Mouse (Mus musculus): ENCODE data around the gene Kdm4b. TPM values are rescaled to one million over a fixed set of nuclear protein-coding genes. Genes with fewer than 3 reads are reported as not detected.
A peak's percentile ranks its signal among the peaks of the same experiment; 100 is the strongest.

The Kdm4b gene
- polyA plus RNA-seq, 1 experiment from 2014 or later = 86.1 TPM

GRCm38 (mm10) chr17:56405856-56406840 lies 80.3 kb downstream of the Kdm4b start:
- H3K4me3 ChIP-seq = no peak overlapping the region
- no peaks in the 10 kb centered on the region for H3K9me3 ChIP-seq
- H3K9ac ChIP-seq = no peak overlapping the region
- H3K27ac ChIP-seq = no peak overlapping the region
- 86% methylated on average over 14 of the region's 14 CpGs for WGBS
- ATAC-seq (ENCODE audit: low FRiP score, low read depth) = no peak
- peaks cover 23% of the 10 kb centered on the region for H3K4me1 ChIP-seq
- peaks cover 52% of the 10 kb centered on the region for H3K36me3 ChIP-seq
- H3K4me2 ChIP-seq (replicated peaks) = no peak overlapping the region
- no peaks in the 10 kb centered on the region for H3K27me3 ChIP-seq (replicated peaks)

DNA sequence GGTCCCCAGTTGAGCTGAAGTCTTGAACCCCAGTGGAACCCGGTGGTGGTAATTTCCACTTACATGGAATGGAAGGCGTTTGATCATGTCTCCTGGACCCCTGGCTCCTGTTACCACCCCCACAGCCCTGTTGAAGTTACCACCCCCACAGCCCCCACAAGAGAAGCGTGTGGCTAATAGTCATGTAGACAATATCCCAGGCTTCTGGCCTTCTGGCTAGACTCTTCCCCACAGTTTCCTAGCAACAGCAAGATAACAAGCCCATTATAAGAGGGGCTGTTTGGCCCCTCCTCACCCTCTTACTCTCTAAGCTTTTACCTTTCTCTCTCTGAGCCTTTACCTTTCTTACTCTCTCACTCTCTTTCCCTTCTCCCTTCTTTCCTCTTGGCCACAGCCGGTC lies 81.0 kb downstream of the Kdm4b start:
- no peaks in the 10 kb centered on the region for H3K27me3 ChIP-seq (replicated peaks)
- H3K9me3 ChIP-seq = no peaks in the 10 kb centered on the region
- peaks cover 52% of the 10 kb centered on the region for H3K36me3 ChIP-seq
- 44% methylated on average over 4 of the region's 4 CpGs for WGBS
- ATAC-seq (ENCODE audit: low FRiP score, low read depth) = no peak
- H3K4me3 ChIP-seq = no peak overlapping the region
- no peak overlapping the region for H3K27ac ChIP-seq
- no peak overlapping the region for H3K9ac ChIP-seq
- H3K4me1 ChIP-seq = peaks cover 23% of the 10 kb centered on the region
- H3K4me2 ChIP-seq (replicated peaks) = no peak overlapping the region

DNA sequence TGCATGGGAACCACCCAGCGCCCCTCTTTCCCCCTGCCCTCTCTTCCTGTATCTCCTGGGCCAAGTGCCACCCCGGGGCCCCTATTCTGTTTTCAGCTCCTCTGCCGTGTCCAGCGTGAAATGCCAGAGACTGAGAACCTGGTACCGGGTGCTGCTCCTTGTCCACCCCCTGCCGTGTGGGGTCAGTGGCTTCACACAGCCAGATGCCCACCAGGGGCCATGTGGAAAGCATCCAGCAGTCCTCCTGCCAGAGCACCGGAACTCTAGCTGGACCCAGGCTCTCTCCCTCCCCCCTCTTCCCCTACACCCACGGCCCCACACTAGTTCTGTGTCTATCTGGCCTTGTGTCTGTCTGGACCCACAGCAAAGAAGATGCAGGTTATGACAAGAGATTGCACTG lies 81.5 kb downstream of the Kdm4b start:
- WGBS = 51% methylated on average over 8 of the region's 8 CpGs
- peaks cover 52% of the 10 kb centered on the region for H3K36me3 ChIP-seq
- no peak for ATAC-seq (ENCODE audit: low FRiP score, low read depth)

GRCm38 (mm10) chr17:56408965-56409625 lies 83.2 kb downstream of the Kdm4b start:
- Histone ChIP-seq H3K4me1 (peaks cover 23% of the 10 kb centered on the region), H3K4me3 (no peak overlapping the region), H3K36me3 (peaks cover 53% of the 10 kb centered on the region), H3K4me2 (replicated peaks) (no peak overlapping the region), H3K27me3 (replicated peaks) (no peaks in the 10 kb centered on the region), H3K27ac (no peak overlapping the region), H3K9ac (no peak overlapping the region), H3K9me3 (no peaks in the 10 kb centered on the region)
- WGBS = 54% methylated on average over 13 of the region's 13 CpGs
- no peak for ATAC-seq (ENCODE audit: low FRiP score, low read depth)

More for the DNA sequence above, 81.5 kb downstream of the Kdm4b start:
- no peaks in the 10 kb centered on the region for H3K27me3 ChIP-seq (replicated peaks)
- no peak overlapping the region for H3K9ac ChIP-seq
- H3K4me1 ChIP-seq = peaks cover 23% of the 10 kb centered on the region
- H3K4me2 ChIP-seq (replicated peaks) = no peak overlapping the region
- H3K9me3 ChIP-seq = no peaks in the 10 kb centered on the region
- no peak overlapping the region for H3K27ac ChIP-seq
- H3K4me3 ChIP-seq = no peak overlapping the region

DNA sequence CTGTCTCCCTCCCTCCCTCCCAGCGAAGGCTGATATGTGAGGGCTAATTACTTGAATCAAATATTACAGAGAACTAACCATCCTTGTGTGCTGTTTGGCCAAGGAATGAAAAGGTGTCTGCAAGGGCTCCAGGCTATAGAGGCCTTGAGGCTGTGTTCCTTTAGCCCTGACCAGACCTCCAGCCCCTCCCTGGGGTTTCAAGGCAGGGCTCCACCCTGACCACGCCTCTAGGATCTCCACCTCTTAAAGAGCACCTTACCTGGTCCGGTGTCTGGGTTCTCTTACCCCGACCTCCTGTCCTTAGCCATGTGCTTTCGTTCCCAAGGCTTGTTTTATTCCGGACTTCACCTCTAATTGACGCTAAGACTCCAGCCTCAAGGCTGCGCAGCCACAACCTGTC lies 83.9 kb downstream of the Kdm4b start:
- Histone ChIP-seq H3K27ac (no peak overlapping the region), H3K36me3 (peaks cover 55% of the 10 kb centered on the region), H3K27me3 (replicated peaks) (no peaks in the 10 kb centered on the region), H3K4me1 (peaks cover 23% of the 10 kb centered on the region), H3K9ac (no peak overlapping the region), H3K4me3 (no peak overlapping the region), H3K9me3 (no peaks in the 10 kb centered on the region), H3K4me2 (replicated peaks) (no peak overlapping the region)
- no peak for ATAC-seq (ENCODE audit: low FRiP score, low read depth)
- WGBS = 39% methylated on average over 8 of the region's 8 CpGs

DNA sequence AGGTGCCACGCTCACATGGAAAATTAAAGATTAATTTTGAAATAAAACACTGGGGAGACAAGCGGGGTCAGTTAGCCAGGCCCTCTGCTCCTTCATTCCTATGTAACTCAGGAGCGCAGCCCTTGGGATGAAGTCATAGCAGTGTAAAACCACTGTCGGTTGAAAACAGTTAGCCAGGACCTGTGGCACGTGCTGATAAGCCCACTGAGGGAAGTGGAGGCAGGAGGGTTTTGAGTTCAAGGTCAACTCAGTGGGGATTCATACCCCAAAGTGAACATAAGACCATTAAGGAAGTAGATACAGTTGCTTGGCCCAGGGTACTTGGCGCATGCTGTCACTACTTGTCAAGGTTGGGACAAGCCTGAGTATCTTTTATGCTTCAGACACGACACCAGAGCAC lies 85.6 kb downstream of the Kdm4b start:
- no peak overlapping the region for H3K9ac ChIP-seq
- H3K4me2 ChIP-seq (replicated peaks) = no peak overlapping the region
- H3K9me3 ChIP-seq = no peaks in the 10 kb centered on the region
- H3K27ac ChIP-seq = no peak overlapping the region
- no peaks in the 10 kb centered on the region for H3K27me3 ChIP-seq (replicated peaks)
- ATAC-seq (ENCODE audit: low FRiP score, low read depth) = no peak
- H3K4me3 ChIP-seq = no peak overlapping the region
- H3K36me3 ChIP-seq = peaks cover 65% of the 10 kb centered on the region
- H3K4me1 ChIP-seq = peaks cover 21% of the 10 kb centered on the region
- 97% methylated on average over 7 of the region's 7 CpGs for WGBS

DNA sequence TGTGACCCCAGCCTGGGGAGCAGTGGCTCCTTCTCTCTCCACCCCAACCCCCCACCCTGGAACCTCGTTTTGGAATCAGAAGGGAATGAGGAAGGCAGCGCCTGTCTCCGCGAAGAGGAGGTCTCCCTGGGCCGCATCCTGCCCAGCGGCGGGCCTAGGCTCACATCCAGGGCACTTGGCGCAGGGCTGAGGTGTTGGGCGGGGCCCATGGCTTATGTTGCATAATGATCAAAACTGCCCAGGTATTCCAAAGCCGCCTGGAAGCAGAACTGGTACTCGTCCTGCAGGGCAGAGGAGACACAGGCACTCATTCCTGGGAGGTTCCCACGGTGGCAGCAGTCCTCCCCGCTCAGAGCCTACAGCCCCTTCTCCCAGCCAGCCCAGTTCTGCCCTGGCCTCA lies 87.3 kb downstream of the Kdm4b start:
- Histone ChIP-seq H3K9ac (0 out of 2 replicates have a peak overlapping the region, but pooled peaks have one; percentile 30), H3K27me3 (replicated peaks) (no peaks in the 10 kb centered on the region), H3K27ac (no peak overlapping the region), H3K9me3 (no peaks in the 10 kb centered on the region), H3K4me3 (no peak overlapping the region), H3K4me1 (0 out of 2 replicates have a peak, but pooled peaks cover 5% of the 10 kb centered on the region), H3K36me3 (peaks cover 82% of the 10 kb centered on the region), H3K4me2 (replicated peaks) (no peak overlapping the region)
- no peak for ATAC-seq (ENCODE audit: low FRiP score, low read depth)
- WGBS = 89% methylated on average over 13 of the region's 13 CpGs

GRCm38 (mm10) chr17:56414785-56415184 lies 88.9 kb downstream of the Kdm4b start:
- H3K4me1 ChIP-seq = 0 out of 2 replicates have a peak, but pooled peaks cover 3% of the 10 kb centered on the region
- peaks cover 98% of the 10 kb centered on the region for H3K36me3 ChIP-seq
- no peak overlapping the region for H3K4me2 ChIP-seq (replicated peaks)
- H3K27me3 ChIP-seq (replicated peaks) = no peaks in the 10 kb centered on the region
- H3K9ac ChIP-seq = no peak overlapping the region
- 91% methylated on average over 9 of the region's 9 CpGs for WGBS
- H3K9me3 ChIP-seq = no peaks in the 10 kb centered on the region
- H3K27ac ChIP-seq = no peak overlapping the region
- no peak overlapping the region for H3K4me3 ChIP-seq
- ATAC-seq (ENCODE audit: low FRiP score, low read depth) = no peak

DNA sequence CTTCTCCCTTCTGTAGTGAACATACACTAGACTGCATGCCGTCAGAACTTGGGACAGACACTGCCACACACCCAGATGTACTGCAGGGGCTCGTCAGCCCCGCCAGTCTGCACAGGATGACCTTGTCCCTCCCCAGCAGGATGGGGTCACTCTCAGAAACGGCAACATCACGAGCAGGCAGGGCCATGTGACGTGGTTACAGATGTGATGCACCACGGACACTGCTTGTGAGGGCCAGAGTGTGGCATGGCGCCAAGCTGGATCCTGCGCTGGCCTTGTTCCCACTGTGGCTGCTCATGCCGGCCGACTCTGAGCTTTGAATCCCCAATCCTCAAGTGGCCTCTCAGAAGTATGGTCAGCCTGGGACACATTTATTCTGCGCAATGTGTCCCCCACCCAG lies 92.4 kb downstream of the Kdm4b start:
- H3K4me3 ChIP-seq = no peak overlapping the region
- ATAC-seq (ENCODE audit: low FRiP score, low read depth) = no peak

DNA sequence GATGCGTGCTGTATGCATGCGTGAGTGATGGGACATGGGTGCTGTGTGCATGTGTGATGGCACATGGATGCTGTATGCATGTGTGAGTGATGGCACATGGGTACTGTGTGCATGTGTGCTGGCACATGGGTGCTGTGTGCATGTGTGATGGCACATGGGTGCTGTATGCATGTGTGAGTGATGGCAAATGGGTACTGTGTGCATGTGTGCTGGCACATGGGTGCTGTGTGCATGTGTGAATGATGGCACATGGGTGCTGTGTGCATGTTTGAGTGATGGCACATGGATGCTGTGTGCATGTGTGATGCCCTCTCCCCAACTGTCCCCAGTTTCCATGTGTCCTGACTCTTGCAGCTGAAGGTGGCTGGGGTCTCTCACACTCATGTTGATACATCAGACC lies 94.2 kb downstream of the Kdm4b start:
- H3K9me3 ChIP-seq = no peaks in the 10 kb centered on the region
- no peak overlapping the region for H3K9ac ChIP-seq
- H3K4me1 ChIP-seq = peaks cover 4% of the 10 kb centered on the region
- no peak overlapping the region for H3K4me2 ChIP-seq (replicated peaks)
- H3K36me3 ChIP-seq = peaks cover 98% of the 10 kb centered on the region
- no peak overlapping the region for H3K27ac ChIP-seq
- no peak for ATAC-seq (ENCODE audit: low FRiP score, low read depth)
- H3K4me3 ChIP-seq = no peak overlapping the region
- H3K27me3 ChIP-seq (replicated peaks) = no peaks in the 10 kb centered on the region
- WGBS = 97% methylated on average over 2 of the region's 2 CpGs

More for the DNA sequence above, 92.4 kb downstream of the Kdm4b start:
- Histone ChIP-seq H3K27ac (no peak overlapping the region), H3K9me3 (no peaks in the 10 kb centered on the region), H3K4me2 (replicated peaks) (no peak overlapping the region), H3K9ac (no peak overlapping the region), H3K36me3 (peaks cover 98% of the 10 kb centered on the region), H3K27me3 (replicated peaks) (no peaks in the 10 kb centered on the region), H3K4me1 (no peaks in the 10 kb centered on the region)
- 91% methylated on average over 12 of the region's 12 CpGs for WGBS

- Histone ChIP-seq H3K27me3 (replicated peaks) (0 out of 2 replicates have a peak, but pooled peaks cover 3% of the 10 kb centered on the region), H3K27ac (no peak overlapping the region), H3K36me3 (peaks cover 95% of the 10 kb centered on the region), H3K4me2 (replicated peaks) (peak overlapping the region; percentile 71), H3K9ac (peak overlapping the region; percentile 57), H3K9me3 (no peaks in the 10 kb centered on the region), H3K4me3 (peak overlapping the region; percentile 34), H3K4me1 (peaks cover 18% of the 10 kb centered on the region)
- 10% methylated on average over 76 of the region's 77 CpGs for WGBS
- peak; percentile 61 for ATAC-seq (ENCODE audit: low FRiP score, low read depth)
Observed at GRCm38 (mm10) chr17:56424726-56425583, 99.1 kb downstream of the Kdm4b start.

DNA sequence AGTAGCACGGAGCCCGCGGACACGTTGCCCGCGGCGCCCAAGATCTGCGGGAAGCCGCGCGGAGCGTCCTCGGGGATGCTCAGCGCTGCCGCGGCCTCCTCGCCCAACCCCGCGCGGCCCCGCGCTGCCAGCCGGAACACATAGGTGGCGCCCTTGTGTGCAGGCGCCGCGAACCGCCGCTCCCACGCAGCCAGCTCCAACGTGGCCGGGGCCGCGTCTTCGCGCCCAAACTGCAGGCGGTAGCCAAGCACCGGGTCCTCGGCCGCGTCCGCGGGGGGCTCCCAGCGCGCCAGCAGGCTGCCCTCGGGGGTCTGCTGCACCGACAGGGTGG lies 99.7 kb downstream of the Kdm4b start:
- Histone ChIP-seq H3K36me3 (peaks cover 89% of the 10 kb centered on the region), H3K4me2 (replicated peaks) (peak overlapping the region; percentile 71), H3K9me3 (no peaks in the 10 kb centered on the region), H3K9ac (peak overlapping the region; percentile 57), H3K27me3 (replicated peaks) (0 out of 2 replicates have a peak, but pooled peaks cover 3% of the 10 kb centered on the region), H3K4me1 (peaks cover 18% of the 10 kb centered on the region), H3K27ac (no peak overlapping the region), H3K4me3 (peak overlapping the region; percentile 34)
- under 1% methylated on average over 47 of the region's 47 CpGs for WGBS
- peak; percentile 75 for ATAC-seq (ENCODE audit: low FRiP score, low read depth)

All from neural tube, embryonic 12.5 days (tissue).